Mouse (Mus musculus): ENCODE measurements around the gene Pusl1.

Pusl1 gene

DNA sequence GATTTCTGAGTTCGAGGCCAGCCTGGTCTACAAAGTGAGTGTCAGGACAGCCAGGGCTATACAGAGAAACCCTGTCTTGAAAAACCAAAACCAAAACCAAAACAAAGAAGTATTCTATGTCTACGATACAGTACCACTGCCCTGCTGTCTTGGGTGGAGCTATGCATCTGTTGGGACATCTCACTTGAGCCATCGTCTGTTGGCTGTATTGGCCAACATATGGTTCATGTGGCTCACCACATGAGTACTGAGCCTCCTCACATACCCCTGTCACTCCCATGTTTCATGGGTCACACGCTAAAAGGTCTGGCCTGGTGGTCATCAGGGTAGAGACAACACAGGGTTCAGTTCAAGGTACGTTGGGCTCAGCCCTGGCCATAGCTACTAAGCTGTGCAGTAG is 5.3 kb downstream of the Pusl1 start:
- DNase-seq, result no peak

GRCm38 (mm10) chr4:155883587-155883986 is 8.0 kb downstream of the Pusl1 start:
- DNase-seq, result no peak

- DNase-seq, result no peak
Measured at GRCm38 (mm10) chr4:155871404-155871803, 20.2 kb downstream of the Pusl1 start.

DNA sequence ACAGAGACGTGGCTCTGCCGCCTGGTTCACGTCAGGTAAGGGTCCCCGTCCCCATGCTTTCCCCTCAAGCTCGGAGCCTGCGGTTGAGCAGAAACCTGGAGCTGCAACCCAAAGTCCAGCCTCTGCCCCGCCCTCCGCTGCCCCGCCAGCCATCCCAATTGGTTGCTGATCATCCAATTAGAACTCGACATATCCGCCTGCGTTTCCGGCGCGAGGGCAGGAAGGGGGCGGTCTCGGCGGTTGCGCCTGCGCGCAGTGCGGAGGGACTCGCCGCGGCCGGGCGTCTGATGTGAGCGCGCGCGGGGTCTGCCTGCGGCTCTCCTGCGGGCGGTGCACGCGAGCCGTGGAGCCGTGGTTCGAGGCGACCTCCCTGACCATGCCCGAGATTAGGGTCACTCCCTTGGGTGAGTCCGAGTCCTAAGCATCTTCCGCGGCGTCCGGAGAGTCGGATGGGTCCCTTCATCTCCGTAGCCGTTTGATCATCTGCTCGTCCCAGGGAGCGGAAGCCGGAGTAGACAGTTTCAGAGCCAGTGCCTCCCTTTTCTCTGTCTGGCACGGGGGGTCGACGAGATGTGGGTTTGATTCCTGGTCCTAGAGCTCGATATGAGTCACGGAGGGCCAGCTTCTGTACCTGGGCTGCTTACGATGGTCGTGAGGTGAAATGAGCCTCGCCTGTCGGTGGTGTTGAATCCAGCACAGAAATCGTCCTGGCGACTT is 22.1 kb downstream of the Pusl1 start, which contains the start of the genes Cptp and Ints11:
Cptp (minus strand) TSS at position 124 of the 717 bp plus-strand sequence.
Ints11 (plus strand) TSS at position 230 of the 717 bp plus-strand sequence.
- DNase-seq, result peak; percentile 96

DNA sequence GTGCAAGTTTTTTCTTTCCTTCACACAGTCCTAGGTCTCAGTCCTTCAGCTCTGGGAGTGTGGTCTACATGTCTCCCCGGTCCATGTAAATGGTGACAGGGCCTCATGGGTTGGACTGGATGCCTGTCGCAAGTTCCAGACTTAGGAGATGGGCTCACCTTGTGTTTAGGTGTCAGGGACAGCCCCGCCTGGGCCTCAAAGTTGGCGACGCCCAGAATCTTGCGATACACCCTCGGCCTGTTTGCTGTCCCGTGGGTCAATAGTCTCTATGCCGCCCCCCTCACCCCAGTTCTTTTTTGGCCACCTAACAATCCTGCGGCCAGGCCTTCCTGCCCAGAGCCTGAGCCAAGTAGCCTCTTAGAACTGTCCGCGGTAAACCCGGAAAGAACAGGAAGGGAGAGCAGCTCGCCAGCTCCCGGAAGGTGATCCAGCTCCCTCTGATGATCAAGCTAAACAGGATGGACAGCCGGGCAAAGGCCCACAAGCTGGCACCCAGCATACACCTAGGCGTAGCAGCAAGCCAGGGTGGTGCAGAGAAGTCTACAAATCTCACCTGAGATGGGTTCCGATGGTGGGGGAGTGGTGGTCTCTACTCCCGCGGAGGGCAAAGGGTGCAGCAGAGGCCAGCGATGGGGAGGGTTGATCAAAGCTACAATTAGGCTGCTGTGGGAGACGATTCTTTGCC is 22.8 kb downstream of the Pusl1 start:
- DNase-seq, result no peak

GRCm38 (mm10) chr4:155863001-155863400 is 28.6 kb downstream of the Pusl1 start, which contains the start of gene Tas1r3:
Gene Tas1r3, minus strand, starts transcription at chr4:155863362.
- DNase-seq, result peak; percentile 21

DNA sequence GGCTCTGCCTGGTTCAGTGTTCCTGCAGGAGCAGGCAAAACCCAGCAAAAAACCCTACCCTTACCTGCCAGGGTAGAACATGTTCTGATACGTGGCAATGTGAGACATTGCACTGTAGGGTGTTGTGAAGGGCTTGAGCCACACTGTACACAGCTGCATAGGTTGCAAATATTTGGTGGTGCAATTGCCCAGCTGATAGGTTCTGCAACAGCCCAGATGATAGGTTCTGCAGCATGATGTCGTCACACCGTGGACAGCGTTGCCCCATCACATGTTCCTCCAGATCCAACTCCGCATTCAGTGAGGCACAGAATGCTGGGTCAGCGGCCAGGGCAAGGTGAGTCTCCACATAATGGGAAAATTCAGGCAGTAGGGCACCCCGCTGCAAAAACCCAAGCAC is 29.8 kb downstream of the Pusl1 start:
- DNase-seq, result no peak

GRCm38 (mm10) chr4:155859318-155859717 is 32.3 kb downstream of the Pusl1 start:
- peak; percentile 9 for DNase-seq

GRCm38 (mm10) chr4:155856881-155857280 is 34.7 kb downstream of the Pusl1 start:
- DNase-seq, result no peak

DNA sequence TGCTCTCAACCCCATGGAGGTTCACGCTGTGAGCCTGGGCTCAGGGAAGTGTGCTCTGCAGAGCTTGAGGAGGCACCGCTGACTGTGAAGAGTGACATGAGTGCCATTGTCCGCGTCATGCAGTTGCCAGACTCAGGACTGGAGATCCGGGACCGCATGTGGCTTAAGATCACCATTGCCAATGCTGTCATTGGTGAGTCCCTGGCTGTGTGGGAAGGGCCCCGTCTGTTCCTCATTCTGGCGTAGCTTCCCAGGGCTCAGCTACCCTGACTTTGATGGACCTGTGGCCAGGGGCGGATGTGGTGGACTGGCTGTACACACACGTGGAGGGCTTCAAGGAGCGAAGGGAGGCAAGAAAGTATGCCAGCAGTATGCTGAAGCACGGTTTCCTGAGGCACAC is 35.5 kb downstream of the Pusl1 start:
- DNase-seq, result no peak

GRCm38 (mm10) chr4:155854991-155855390 is 36.6 kb downstream of the Pusl1 start:
- DNase-seq, result no peak

DNA sequence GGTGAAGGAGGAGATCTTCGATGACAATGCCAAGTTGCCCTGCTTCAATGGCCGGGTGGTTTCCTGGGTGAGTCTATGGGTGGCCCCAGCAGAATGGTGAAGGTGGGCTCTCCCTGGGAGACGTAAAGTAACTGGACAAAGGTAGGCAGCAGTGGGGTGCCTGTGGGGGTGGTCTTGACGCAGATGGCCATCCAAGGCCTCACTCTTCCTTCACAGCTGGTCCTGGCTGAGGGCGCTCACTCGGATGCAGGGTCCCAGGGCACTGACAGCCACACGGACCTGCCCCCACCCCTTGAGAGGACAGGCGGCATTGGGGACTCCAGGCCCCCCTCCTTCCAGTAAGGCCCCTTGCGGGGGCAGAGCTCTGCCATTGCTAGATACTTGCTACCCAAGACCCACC is 38.2 kb downstream of the Pusl1 start:
- no peak for DNase-seq

DNA sequence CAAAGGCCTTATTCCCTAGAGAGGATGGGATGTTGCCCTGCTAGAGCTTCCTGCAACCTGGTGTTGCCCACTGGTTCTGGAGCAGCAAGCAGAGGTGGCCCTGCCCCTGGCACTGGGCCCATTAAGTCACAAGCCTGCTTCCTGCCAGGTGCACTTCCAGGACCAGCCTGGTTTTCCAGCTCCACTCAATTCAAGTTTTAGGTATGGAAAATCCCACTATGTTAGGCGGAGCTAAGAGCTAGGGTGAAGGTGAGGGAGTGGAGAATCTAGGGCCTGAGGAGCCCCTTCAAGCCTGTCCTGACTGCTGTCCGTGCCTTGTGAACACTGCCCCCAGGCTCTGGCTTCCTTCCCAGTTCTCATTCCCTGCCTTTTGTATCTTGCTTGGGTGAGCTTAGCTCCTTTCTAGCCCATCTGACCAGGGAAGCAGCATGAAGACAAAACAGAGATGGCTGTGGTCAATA is 39.6 kb downstream of the Pusl1 start:
- peak; percentile 76 for DNase-seq

GRCm38 (mm10) chr4:155851368-155851767 is 40.2 kb downstream of the Pusl1 start:
- no peak for DNase-seq

- no peak for DNase-seq
Measured at GRCm38 (mm10) chr4:155849792-155850451, 41.7 kb downstream of the Pusl1 start.

- no peak for DNase-seq
Measured at GRCm38 (mm10) chr4:155849391-155849790, 42.2 kb downstream of the Pusl1 start.

DNA sequence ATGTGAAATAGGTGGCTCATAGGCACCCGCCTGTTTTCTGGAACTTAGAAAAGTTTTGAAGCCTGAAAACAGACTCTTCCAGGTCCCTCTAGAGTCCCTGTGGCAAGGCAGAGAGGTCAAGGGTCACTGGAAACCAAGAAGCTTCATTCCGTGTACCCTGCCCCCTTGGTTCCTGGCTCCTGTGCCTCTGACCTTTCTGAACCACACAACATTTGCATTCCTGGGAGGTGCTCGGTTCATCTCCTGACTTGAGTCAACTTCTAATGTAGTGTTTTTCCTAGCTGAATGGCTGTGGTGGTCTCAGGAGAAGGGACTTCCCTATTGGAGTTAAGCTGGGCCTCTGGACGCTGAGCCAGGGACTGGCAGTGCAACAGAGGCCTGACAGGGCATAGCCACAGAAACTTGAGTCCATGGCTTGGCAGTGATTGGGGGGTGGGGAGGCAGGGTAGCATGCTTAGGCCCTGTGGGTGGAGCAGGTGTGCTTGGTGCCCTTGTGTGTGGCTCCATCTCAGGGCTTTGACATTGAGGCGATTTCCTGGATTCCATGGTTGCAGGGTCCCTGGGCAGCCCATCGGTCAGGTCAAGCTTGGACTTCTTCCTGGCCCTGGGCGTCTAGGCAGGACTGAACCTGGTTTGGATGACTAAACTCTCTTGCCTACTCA is 43.0 kb downstream of the Pusl1 start:
- DNase-seq, result no peak

DNA sequence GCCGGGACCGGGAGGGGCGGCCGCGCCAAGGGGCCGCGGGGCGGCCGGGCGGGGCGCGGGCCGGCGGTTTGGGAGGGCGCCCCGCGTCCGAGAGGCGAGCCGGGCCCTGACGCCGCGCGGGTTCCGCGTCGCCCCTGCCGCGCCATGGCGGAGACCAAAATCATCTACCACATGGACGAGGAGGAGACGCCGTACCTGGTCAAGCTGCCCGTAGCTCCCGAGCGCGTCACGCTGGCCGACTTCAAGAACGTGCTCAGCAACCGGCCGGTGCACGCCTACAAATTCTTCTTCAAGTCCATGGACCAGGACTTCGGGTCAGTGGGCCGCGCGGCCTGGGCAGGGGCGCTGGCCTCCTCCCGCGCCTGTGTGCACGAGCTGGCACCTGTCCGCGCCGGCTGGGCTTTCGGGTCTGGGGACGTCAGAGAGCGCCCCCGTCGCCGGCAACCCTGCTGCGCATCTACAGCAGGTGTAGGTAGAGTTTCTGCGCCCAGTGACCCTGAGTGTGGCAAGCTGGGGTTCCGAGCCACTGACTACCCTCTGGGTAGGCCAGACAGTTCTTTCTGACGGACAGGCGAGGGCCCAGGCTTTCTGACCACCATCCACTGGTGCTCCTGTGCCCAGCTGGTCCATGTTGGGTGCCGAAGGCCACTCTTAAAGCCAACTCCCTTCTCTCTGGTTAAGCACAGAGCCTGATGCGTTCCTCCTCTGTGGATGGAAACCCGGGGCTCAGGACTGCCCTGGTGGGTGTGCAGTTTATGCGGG is 43.8 kb downstream of the Pusl1 start:
- peak; percentile 69 for DNase-seq

- DNase-seq, result peak; percentile 91
Measured at GRCm38 (mm10) chr4:155846871-155847578, 44.6 kb downstream of the Pusl1 start, which contains the start of gene Dvl1. Gene Dvl1, plus strand, starts transcription at chr4:155847402.

DNA sequence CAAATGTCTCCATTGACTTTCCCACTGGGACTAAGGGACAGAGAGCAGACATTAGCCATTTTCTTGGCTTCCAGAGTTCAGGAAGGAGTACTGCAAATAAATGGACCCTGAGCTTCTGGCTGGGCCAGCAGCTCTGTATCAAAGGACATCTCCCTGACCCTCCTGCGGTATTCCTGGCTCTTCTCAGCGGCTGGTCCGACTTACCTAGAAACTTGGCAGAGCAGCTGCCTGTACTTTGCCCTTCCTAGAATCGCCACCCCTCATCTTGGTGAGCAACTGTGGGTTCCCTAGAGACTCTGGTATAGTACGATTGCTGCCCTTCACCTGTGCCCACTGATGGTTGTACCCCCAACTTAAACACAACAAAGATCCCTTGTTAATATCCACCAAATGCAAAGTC is 48.4 kb downstream of the Pusl1 start:
- no peak for DNase-seq

GRCm38 (mm10) chr4:155841651-155842270 is 49.8 kb downstream of the Pusl1 start:
- no peak for DNase-seq
